Mouse (Mus musculus) layer of hippocampus, adult 6 months (tissue): Measurements from ENCODE around the gene Gm42878. TPM values are rescaled to one million over a fixed set of nuclear protein-coding genes. Genes with fewer than 3 reads are reported as not detected.

Experiments used
- long read RNA-seq, 2 experiments: library from polyadenylated mRNA; unstranded; transcript quantifications; one replicate each; pipeline ENCODE4 v2.0.0; 2019 to 2020
- polyA plus RNA-seq: library from polyadenylated mRNA; unstranded; fragments of <200 nt; fragmentation: Nextera tagmentation; gene quantifications from 2 replicates; pipeline ENCODE4 v1.2.3, GENCODE M21; 2021

Gm42878 gene
- polyA plus RNA-seq, result not detected in 2 replicates
- long read RNA-seq, experiment 1, result 0 reads
- long read RNA-seq, experiment 2, result 0 reads

DNA sequence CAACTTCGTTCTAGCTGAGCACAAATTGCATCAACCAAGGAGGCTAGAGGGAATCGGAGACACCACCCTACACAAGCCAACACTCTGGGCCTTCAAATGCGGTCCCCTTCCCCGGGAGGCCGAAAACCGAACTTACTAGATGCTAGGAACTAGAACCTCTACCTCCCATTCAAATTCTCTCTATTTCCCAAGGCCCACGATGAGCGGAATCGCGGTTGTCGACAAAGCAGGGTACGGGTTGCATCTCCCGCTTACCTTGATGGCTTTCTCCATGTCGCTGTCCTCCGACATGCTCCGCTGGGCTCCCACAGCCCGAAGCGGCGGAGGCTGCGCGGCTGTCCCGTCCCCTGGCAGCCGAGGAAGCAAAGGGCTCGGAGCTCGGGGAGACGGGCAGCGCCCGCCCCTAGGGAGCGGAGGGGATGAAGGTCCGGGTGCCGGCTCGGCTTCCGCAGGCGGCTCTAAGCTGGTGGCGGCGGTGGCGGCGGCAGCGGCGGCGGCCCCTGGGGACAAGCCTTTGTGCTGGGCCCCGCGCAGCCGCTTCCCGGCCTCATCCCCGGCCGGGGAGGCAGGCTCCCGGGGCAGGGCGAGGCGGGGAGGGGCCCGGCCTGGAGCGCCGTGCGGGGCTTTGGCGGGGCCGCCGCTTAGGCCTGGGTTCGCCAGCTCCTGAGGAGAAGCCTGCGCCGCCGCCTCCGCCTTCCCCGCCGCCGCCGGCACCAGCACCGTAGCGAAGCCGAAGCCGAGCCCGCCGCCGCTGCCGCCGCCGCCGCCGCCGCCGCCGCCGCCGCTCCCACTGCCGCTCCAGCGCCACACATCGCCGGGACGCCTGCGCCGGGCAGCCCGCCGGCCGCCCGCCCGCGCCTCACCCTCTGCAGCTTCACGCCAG is at the start of gene Gm42878, which contains the start of gene Adam1a:
TSS of gene Gm42878 (minus strand) at position 573 of the 883 bp plus-strand sequence.
TSS of gene Adam1a (minus strand) at position 573 of the 883 bp plus-strand sequence.

DNA sequence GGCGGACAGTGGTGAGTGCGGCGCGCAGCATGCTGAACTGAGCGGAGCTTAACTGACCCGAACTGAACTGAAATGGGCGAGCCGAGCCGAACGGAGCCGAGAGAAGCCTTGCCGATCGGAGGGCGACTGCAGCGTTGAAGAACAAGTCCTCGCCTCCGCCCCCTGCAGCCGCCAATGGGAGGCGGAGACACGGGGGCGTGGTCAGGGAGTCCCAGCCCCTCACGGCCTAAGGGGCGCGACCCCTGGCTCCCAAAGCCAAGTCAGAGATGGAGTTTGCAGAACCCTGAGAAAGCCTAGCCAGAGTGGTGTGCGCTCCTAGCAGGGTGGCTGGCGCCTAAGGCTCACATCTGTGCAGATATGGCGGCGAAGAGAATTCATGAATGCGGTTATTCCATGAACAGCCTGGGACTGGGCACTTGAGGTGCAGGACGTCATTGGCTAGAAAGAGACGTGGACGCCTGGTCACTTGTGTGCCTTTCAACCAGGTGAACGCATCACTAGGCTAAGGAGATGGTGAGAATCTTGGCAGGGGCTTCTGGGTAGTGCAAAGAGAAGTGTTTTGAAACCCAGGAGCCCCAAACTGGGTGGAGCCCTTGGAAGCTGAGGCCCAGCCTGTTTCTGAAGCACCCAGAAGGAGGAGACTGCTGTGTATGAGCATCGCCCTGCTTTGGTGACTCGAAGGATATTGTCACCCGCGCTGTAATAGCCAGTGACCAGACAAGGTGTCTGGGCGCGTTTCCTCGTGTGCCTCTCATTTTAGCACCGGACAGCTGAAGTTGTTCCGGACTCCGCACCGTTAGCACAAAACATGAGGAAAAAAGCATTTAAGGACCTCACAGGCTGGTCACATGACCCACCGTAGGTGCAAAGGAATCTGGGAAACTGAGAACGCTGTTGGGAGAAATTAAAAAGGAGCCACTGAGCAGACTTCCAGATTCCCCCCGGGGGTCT is 48.4 kb upstream of the Gm42878 start, which contains the start of gene Aldh2:
TSS of gene Aldh2 (minus strand) at position 374 of the 951 bp plus-strand sequence.

DNA sequence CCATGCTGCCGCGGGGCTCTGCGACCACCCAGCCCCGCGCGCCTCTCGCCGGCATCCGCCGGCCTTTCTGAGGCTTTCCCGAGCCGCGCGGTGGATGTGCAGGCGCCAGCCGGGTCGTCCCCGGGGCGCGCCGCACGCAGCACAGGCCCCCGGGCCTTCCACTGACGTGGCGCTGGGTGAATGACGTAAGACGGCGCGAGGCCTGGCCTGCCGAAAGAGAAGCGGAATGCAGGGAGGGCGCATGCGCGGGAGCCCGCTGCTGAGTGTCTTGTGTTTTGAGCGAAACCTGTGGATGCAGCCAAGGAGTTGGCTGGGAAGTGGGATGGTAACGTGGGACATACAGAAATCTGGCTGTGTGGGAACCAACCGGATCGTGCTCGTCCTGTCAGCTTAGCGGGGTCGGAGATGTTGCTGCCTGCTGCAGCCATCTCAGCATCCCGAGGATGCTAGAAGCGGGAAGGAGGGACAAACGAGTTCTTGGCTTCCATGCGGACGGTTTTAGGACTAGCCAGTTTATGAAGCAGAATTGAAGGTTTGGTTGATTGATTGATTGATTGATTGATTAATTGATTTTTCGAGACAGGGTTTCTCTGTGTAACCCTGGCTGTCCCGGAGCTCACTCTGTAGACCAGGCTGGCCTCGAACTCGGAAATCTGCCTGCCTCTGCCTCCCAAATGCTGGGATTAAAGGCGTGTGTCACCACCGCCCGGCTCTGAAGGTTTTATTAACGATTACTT is 679 bp upstream of the Gm42878 start, which contains the start of gene Mapkapk5:
TSS of gene Mapkapk5 (minus strand) at position 113 of the 737 bp plus-strand sequence.

DNA sequence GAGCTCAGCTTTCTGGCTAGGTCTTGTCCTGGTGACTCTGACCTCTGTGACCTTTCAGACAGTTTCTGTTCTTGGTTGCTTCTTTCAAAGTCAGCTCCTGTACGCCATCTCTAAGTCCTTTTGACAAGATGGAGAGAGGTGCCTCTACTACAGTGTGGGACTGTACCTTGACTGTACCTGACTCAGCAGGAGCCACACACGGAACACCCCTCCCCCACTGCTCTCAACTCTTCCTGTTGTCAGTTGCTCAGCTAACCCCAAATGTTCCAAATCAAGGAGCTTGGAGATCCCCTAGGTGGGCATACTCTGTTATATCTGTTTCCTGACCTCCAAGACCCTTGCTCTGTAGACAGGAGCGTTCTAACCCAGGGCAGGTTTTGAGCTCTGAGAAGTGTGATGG is 42.1 kb downstream of the Gm42878 start, which contains the start of gene Adam1b:
TSS of gene Adam1b (minus strand) at position 205 of the 400 bp plus-strand sequence.

Other genes with a start within 250 kb of the Gm42878 start
- 41.6 and 42.5 TPM in 2 replicates for gene Trafd1, start 159.8 kb downstream of the Gm42878 start, polyA plus RNA-seq
- gene Naa25, start 147.5 kb downstream of the Gm42878 start, polyA plus RNA-seq, result 35.1 and 36.1 TPM in 2 replicates
- gene Tmem116, start 93.6 kb downstream of the Gm42878 start, polyA plus RNA-seq, result 8.3 and 9.3 TPM in 2 replicates
- 157 and 184 TPM in 2 replicates for gene Erp29, start 93.0 kb downstream of the Gm42878 start, polyA plus RNA-seq
- gene Adam1b, start 42.0 kb downstream of the Gm42878 start, polyA plus RNA-seq, result not detected in 2 replicates
- 0.18 and 0.24 TPM in 2 replicates for gene Adam1a, start within 50 bp of the Gm42878 start, polyA plus RNA-seq
- gene Mapkapk5, start 423 bp upstream of the Gm42878 start, polyA plus RNA-seq, result 10.5 and 10.8 TPM in 2 replicates
- 87.9 and 114 TPM in 2 replicates for gene Aldh2, start 48.3 kb upstream of the Gm42878 start, polyA plus RNA-seq
- 1.8 and 2.0 TPM in 2 replicates for gene Acad12, start 73.5 kb upstream of the Gm42878 start, polyA plus RNA-seq
- 0.98 and 1.7 TPM in 2 replicates for gene Acad10, start 115.0 kb upstream of the Gm42878 start, polyA plus RNA-seq
- gene Brap, start 115.1 kb upstream of the Gm42878 start, polyA plus RNA-seq, result 25.7 and 28.0 TPM in 2 replicates
- gene Atxn2, start 165.9 kb upstream of the Gm42878 start, polyA plus RNA-seq, result 23.5 and 26.3 TPM in 2 replicates